Mouse (Mus musculus) embryo, embryonic 11 days (tissue): ENCODE results near the gene Olfr559.

ENCODE experiments used
- DNase-seq: peaks from one replicate; pipeline ENCODE4 v3.0.0-alpha.2; 2015

Olfr559 gene

DNA sequence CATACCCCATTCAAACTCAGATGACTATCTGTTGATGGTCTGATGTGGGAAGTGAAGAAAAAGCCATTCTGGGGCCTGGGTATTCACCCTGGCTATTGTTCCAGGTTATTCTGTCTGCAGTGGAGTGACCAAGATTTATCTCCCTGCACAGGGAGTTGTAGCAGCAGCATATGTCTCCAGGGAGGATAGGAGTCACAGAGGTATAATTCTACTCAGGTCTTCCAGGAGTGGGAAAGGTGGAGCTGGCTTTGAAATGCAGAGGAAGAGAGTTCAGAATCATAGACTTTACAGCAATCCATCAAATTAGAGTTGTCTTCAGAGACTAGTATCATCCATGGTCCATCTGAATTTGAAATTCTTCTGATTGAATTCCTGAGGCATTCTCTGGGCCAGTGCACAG lies at the start of gene Olfr559:
Olfr559 (minus strand) TSS at position 101 of the 400 bp plus-strand sequence.
- DNase-seq, result no peak

DNA sequence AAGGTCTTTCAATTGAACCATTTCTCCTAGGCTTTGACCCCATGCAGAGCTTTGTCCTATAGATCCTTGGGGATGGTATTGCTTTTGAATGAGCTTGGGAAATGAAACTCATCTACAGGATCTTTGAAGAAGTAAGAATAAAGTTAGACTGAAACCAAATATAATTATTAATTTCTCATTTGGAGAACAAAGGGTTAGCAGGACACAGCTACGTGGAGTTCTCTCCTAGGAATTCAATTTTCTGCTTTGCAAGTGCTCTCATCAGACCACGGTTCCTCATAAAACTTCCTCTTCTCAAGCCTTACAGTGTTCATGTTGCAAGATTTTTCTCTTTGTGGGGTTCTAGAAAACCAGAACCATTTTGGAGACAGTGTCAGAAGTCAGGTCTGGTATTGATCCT lies 43.6 kb upstream of the Olfr559 start, which contains the start of gene Olfr561:
Olfr561 (plus strand) TSS at position 301 of the 400 bp plus-strand sequence.
- DNase-seq, result no peak

DNA sequence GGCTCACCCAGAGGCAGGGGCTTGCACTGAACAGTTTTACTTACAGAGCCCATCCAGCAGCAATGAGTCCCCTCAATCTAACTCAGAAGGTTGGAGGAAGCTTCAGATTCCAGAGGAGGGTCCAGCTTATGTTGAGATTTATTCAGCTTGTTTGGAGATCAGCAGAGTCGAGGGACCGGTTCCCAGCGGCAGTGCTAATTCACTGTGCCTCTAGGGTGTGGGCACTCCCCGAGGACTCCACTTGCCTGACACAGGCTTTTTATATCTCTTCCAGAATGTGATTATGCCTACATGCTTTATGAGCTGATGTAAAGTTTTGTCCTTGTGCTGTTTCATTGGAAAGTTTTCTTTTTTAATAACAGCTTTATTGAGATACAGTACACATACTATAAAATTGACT lies 32.0 kb upstream of the Olfr559 start, which contains the start of the genes Olfr560 and Olfr78:
Olfr560 (minus strand) TSS at position 101 of the 400 bp plus-strand sequence.
Olfr78 (minus strand) TSS at position 206 of the 400 bp plus-strand sequence.
- no peak for DNase-seq

DNA sequence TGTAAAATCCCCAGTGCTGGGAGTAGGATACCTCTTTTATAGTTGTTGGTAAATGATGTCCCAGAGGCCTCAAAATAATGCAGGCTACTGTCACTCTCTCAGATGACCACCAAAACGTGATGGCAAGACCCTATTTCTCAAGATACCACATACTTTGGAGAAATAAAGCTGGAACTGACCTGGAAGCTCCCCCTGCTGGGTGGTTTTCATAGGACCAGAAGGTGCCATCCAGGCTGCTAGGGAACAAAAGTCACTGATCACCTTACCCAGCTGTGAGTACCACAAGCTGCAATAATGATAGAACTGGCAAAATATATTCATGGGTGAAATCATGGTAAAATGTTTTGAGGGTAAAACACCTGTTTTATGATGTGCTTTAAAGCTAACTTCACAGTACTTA lies 24.8 kb upstream of the Olfr559 start:
- DNase-seq, result peak; percentile 6

DNA sequence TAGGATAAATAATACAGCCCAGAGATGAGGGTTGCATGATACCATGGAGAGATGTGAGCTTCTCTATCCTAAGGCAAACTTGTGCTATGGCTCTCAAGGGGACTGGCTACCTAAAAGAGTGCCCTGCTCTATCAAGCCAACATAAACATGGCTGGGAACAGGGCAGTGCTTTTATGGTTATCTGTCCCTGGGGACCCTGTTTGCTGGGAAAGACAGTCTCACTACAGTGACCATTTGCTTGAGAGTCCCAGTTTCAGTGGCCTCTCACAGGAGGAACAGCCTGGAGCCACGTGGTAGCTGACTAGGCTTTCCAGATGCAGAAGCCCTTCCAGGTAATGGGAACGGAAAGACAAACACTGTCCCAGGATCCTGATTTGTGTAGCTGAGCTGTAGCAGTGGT lies 10.4 kb upstream of the Olfr559 start:
- DNase-seq, result no peak

DNA sequence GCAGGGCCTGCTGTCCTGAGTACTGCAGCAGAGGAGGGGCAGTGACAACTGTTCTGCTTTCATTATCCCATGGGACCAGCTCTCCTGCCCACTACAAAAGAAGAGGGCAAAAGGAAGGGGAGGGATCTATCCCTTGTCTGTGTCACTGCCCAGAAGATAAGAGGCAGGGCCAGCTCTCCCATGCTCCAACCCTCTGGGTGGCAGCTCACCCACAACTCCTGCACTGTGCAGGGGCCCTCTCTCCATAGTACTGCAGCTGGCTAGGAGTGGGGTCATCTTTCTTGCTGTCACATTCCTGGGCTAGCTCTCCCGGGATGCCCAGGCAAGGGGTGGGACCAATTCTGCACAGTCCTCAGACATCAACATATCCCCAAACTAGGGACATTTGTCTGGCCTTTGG lies 6.5 kb upstream of the Olfr559 start:
- DNase-seq, result no peak

DNA sequence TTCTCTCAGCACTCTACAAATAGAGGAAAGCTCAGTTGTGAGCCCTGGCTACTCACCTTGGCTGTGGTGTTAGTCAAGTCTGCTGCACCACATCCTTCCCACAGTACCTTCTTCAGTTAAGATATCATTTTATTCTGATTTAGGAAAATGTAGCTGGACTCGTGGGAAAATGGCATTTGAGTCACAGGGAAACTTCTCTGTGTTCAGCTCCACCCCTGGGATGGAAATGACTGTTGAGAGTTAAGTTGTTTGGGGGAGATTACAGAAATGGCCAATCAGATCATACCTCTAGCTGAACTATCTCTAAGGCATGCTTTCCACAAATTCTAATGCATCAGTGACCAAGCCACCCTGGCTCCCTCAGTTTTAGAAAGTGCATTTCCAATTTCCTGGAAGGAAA lies 8.3 kb downstream of the Olfr559 start, which contains the start of gene Olfr33:
Olfr33 (minus strand) TSS at position 101 of the 400 bp plus-strand sequence.
- no peak for DNase-seq

DNA sequence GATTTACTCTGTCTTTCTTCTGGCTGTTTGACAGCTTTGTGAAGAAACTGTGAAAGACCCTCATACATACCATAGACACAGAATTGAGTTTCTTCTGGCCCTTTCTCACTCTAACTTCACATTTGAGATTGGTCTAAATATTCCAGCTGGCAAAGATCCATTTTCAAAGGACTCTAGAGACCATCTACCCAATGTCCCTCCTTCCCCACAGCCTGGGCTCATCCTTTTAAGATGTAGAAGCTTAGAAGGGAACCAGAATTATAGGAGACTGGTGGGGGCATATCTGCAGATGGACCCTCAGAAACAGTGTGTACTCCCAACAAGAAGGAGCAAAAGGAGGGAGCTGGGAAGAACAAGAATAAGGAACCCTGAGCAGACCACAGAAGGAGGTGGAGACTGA lies 25.4 kb downstream of the Olfr559 start, which contains the start of gene Olfr558:
Olfr558 (plus strand) TSS at position 301 of the 400 bp plus-strand sequence.
- no peak for DNase-seq

DNA sequence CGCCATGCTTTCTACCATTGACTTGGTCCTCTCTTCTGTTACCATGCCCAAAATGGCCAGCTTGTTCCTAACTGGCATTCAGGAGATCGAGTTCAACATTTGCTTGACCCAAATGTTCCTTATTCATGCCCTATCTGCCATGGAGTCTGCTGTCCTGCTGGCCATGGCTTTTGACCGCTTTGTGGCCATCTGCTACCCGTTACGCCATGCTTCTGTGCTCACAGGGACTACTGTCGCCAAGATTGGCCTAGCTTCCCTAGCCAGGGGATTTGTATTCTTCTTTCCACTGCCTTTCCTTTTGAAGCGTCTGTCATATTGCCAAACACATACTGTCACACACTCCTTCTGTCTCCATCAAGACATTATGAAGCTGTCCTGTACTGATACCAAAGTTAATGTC lies 28.8 kb downstream of the Olfr559 start:
- DNase-seq, result no peak

DNA sequence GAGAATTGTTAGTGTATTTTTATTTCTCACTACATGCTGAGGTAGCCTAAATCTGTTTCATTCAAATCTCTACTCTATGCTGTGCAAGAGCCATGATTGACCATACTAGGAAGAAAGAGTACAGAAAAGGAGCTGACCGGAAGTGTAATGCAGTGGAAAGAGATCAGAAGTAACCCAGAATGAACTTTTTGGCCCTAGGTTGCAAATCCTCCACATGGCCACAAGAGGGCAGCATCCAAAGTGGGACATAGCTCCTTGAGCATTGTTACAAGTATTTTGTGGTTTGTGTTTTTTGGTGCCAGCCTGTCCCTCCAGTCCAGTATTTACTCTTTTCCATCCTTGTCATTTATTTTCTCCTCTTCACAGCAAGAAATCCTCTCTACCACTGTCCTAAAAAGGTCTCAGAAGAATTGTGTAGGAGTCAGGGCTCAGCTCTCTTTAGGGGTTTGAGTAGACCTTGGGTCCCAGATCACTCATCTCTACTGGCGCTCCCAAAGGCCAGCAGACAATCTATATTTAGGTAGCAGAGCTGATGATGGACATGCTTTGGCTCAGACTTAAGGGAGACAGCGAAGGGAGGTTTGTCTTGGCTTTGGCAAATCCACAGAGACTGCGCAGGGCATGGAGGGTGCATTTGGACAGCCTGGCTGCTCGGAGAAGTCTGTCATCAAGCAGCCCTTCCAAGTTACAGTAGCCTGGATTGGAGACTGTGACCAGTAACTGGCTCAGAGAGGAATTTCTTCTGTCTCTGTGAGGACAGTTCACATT lies 31.7 kb downstream of the Olfr559 start, which contains the start of gene Olfr557:
Olfr557 (plus strand) TSS at position 553 of the 768 bp plus-strand sequence.
- peak; percentile 47 for DNase-seq

DNA sequence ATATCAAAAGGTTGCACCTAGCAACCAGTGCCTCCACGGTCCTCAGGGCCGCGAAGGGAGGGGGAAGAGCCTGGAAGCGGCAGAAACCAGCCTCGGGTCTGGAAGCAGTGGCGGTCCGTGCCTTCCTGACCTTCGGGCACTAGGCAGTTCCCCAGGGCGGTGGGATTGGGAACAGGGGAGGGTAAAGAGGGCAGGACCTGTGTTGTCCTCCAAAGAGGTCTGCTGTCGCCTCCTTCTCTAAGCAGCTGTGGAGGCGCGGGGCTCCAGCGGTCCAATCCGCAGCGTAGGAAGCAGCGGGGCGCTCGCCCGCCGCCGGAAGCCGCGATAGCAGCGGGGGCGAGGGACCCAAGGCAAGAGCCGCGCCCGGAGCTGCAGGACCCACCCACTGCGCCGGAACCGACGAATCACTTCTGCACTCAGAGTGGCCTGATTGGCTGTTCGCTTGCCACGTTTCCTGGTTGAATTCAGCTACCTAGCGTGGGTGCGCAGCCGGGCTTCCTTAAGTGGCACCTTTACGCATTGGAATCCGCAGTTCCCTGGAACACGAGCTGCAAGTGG lies 40.3 kb downstream of the Olfr559 start, which contains the start of gene Trim68:
Trim68 (minus strand) TSS at position 384 of the 558 bp plus-strand sequence.
- DNase-seq, result peak; percentile 97

DNA sequence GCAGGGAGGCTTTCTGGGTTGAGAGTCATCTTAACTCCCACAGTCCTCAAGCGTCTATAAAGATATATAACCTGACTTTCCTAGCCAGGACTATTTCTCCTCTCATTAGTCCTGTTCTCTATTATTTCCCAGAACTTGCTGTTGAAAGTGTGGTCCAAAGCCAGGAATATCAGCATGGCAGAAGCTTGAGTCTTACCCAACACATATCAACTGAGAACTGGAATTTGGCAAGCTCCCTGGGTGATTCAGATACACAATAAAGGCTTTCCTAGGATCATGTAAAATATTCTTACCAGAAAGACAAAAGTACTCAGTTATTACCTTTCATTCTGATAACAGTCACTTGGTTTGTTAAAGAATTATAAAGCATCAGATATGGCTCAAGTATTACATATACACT lies 45.4 kb downstream of the Olfr559 start:
- no peak for DNase-seq

DNA sequence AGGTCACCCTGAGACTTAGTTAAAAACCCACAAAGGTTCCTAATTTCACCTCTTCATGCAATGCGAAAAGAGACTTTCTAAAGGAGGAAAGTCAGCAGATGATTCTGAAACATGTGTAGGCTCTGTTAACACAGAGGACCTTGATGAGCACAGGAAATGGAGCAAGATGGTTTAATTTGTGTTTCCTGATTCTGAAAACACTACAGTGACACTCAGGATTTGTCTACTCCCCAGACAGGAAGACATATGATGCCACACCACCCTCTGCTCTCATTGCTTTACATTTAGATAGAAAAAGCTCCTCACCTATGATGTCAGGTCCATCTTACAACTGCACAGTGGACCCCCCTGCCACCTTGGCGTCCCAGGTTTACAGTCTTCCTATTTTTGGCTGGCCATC lies 51.1 kb downstream of the Olfr559 start:
- no peak for DNase-seq
